Mouse (Mus musculus) CH12.LX (cell line): Measurements from ENCODE around the gene S100a10.

Source experiments
- CTCF ChIP-seq, 2 experiments: IDR thresholded peaks in 1 of 2; conservative IDR thresholded peaks in 1 of 2; 2 replicates each; pipeline ENCODE4 v1.5.1; 2011 to 2012; ENCODE audit warnings: low read depth in 2 of 2, low read length in 2 of 2, improper control_type of control experiment in 1 of 2, inconsistent platforms in 1 of 2, mild to moderate bottlenecking in 1 of 2, moderate library complexity in 1 of 2
- EP300 ChIP-seq: IDR thresholded peaks from 2 replicates; pipeline ENCODE4 v1.6.1; 2011; ENCODE audit warnings: low read length, improper control_type of control experiment
- GABPA ChIP-seq: IDR thresholded peaks from 2 replicates; pipeline ENCODE4 v1.6.1; 2012; ENCODE audit warnings: low read depth, low read length, improper control_type of control experiment, inconsistent platforms; ENCODE audit not compliant: insufficient replicate concordance
- HCFC1 ChIP-seq: IDR thresholded peaks from 2 replicates; pipeline ENCODE4 v1.6.1; 2012; ENCODE audit warnings: low read depth, mild to moderate bottlenecking, inconsistent platforms, low read length, improper control_type of control experiment
- MYC ChIP-seq: IDR thresholded peaks from 2 replicates; pipeline ENCODE4 v1.6.1; 2011; ENCODE audit warnings: low read depth, mild to moderate bottlenecking, improper control_type of control experiment, low read length
- NRF1 ChIP-seq: IDR thresholded peaks from 2 replicates; pipeline ENCODE4 v1.6.1; 2014; ENCODE audit warnings: low read depth, mild to moderate bottlenecking, inconsistent platforms, low read length, improper control_type of control experiment, moderate library complexity
- POLR2A ChIP-seq: IDR thresholded peaks from 2 replicates; pipeline ENCODE4 v1.6.1; 2011; ENCODE audit warnings: low read depth, mild to moderate bottlenecking, improper control_type of control experiment, low read length
- POLR2AphosphoS2 ChIP-seq: IDR thresholded peaks from 2 replicates; pipeline ENCODE4 v1.6.1; 2011; ENCODE audit warnings: low read depth, low read length, improper control_type of control experiment
- RAD21 ChIP-seq: IDR thresholded peaks from 2 replicates; pipeline ENCODE4 v1.6.1; 2011; ENCODE audit warnings: low read depth, mild to moderate bottlenecking, low read length, improper control_type of control experiment, moderate library complexity
- TBP ChIP-seq: conservative IDR thresholded peaks from 2 replicates; pipeline ENCODE4 v1.6.1; 2011; ENCODE audit warnings: low read depth, low read length, improper control_type of control experiment
- ZC3H11A ChIP-seq: IDR thresholded peaks from 2 replicates; pipeline ENCODE4 v1.6.1; 2012; ENCODE audit warnings: low read depth, mild to moderate bottlenecking, inconsistent platforms, low read length, improper control_type of control experiment
- ZMIZ1 ChIP-seq: IDR thresholded peaks from 2 replicates; pipeline ENCODE4 v1.6.1; 2012; ENCODE audit warnings: low read depth, mild to moderate bottlenecking, inconsistent platforms, low read length, improper control_type of control experiment

- TF ChIP-seq EP300 (no peak), RAD21 (no peak), CTCF (conservative IDR thresholded peaks at IDR 0.05 in 1 of 2, IDR thresholded peaks at IDR 0.05 in 1 of 2; ENCODE audit: low read depth in 2 of 2, low read length in 2 of 2) (no peak), POLR2AphosphoS2 (no peak), POLR2A (no peak), ZC3H11A (no peak), MYC (no peak), HCFC1 (no peak), GABPA (no peak), ZMIZ1 (no peak), TBP (no peak), NRF1 (no peak)
Measured at GRCm38 (mm10) chr3:93597970-93598369, 43.1 kb downstream of the S100a10 start.
